Mouse (Mus musculus) layer of hippocampus, postnatal 14 days (tissue): ENCODE measurements around the gene Ints6l. TPM values are rescaled to one million over a fixed set of nuclear protein-coding genes. Genes with fewer than 3 reads are reported as not detected.
"Not testable (repeated sequence)": the region's sequence is repeated elsewhere in the genome, so short reads cannot be mapped to it uniquely, and the experiment has no call there.

Experiments
- DNase-seq, 2 experiments: peaks; one replicate each; pipeline ENCODE4 v3.0.0; 2021 to 2022; ENCODE audit warnings: low spot score in 2 of 2, mixed read lengths in 1 of 2
- total RNA-seq, 2 experiments: library from RNA; stranded (reverse); gene quantifications; 2 replicates each; pipeline ENCODE4 v1.2.3; 2021

Gene Ints6l
- total RNA-seq, 2 experiments from 2014 or later: 30.6 to 40.6 TPM

GRCm38 (mm10) chrX:56497241-56497640 lies 42.6 kb downstream of the Ints6l start:
- DNase-seq: no peak

DNA sequence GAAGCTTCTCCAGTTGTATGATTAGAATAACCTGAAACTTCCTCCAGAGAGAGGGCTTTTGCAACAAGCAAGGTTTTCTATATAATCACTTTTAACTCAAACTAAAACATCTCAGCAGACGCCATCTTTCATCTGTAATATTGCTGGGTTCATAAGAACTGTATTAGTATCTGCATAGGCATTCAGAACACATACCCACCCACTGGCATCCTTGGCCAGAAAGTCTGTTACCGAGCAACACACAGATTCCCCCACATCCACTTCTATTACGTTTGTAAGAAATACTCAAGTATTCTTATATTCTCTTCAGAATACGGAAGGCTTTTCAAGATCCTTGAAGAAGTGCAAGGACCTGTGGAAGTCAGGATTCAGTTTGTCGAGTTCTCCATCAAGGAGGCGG lies 69.8 kb downstream of the Ints6l start, which contains the start of gene Gm10477:
Gene Gm10477, plus strand, starts transcription at position 301 of the 400 bp plus-strand sequence.
- not testable (repeated sequence) for DNase-seq

GRCm38 (mm10) chrX:56531266-56531665 lies 76.6 kb downstream of the Ints6l start:
- peak; percentile 58 to 62 for DNase-seq

DNA sequence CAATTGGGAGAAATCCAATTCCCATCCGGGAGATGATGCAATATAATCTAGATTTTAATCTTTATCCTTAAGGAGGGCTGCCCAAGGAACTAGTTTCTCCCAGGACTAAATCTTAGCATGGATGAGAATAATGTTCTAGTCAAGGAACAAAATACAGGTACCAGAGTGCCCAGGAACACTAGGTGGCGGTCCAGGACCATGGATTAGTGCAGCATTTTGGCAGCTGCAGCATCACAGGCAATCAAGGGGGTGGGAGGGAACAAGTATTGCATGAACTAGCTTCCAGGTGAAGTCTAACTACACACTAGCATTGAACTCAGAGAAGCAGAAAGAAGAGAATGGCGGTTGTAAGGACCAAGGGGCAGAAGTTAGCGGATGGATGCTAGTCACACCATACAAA lies 82.5 kb downstream of the Ints6l start:
- DNase-seq: peak; percentile 9 to 33

- no peak for DNase-seq
Measured at GRCm38 (mm10) chrX:56549506-56549905, 94.8 kb downstream of the Ints6l start, which contains the start of gene Gm648. TSS of gene Gm648 (minus strand) at chrX:56549606.

DNA sequence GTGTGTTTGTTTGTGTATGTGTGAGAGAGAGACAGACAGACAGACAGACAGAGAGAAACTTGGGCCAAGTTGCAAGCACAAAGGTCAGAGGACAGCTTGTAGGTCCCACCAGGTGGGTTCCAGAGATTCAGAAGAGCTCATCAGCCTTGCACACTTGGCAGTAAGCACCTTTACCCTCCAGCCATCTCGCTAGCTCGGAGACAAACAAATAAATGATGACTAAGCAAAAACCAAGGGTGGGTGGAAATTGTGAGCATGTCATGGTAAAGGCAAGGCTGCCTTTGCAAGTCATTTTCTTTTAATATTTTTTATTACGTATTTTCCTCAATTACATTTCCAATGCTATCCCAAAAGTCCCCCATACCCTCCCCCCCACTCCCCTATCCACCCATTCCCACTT lies 98.9 kb downstream of the Ints6l start:
- DNase-seq: no peak

Other genes starting within 250 kb of the Ints6l start
- not detected for gene Gm773, start 242.0 kb upstream of the Ints6l start, total RNA-seq
- 1 to 10 TPM; 3.7 to 4.0 TPM for gene Zfp449, start 108.5 kb upstream of the Ints6l start, total RNA-seq
- gene Smim10l2a, start 80.3 kb upstream of the Ints6l start, total RNA-seq: 10 to 100 TPM; 30.4 to 35.7 TPM
- not detected for gene Gm2174, start 6.9 kb upstream of the Ints6l start, total RNA-seq
- not detected for gene Gm10477, start 69.9 kb downstream of the Ints6l start, total RNA-seq
- gene Gm648, start 94.7 kb downstream of the Ints6l start, total RNA-seq: not detected
- 10 to 100 TPM; 33.5 to 34.1 TPM for gene Mmgt1, start 143.2 kb downstream of the Ints6l start, total RNA-seq
- 10 to 100 TPM; 87.0 to 87.9 TPM for gene Slc9a6, start 154.9 kb downstream of the Ints6l start, total RNA-seq